Mouse (Mus musculus): ENCODE data around the gene Polr1e.

DNA sequence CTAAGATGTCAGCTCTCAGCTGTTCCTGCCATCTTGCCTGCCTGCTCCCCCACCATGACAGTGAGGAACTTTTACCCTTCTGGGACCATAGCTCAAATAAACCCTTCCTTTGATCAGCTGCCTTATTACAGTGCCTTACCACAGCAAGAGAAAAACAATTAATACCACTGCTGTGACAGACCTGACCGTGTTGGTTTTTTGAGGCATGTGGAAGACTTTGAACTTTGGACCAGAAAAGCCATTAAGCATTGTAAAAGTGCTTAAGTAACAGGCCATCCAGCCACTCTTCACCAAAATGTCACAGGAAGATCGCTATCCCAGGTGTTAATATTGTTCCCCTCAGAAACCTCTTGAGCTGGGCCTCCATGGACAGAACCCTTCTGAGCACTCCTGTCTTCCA, 46.2 kb downstream of the Polr1e start:
- no peak for TF ChIP-seq POLR2A (IDR thresholded peaks at IDR 0.05; ENCODE audit: insufficient read depth, low read depth, low read length)
- TF ChIP-seq CTCF (IDR thresholded peaks at IDR 0.05; ENCODE audit: insufficient read depth, low read depth, low read length), result no peak
